Mouse (Mus musculus): ENCODE data around the gene 2310057J18Rik. TPM values are rescaled to one million over a fixed set of nuclear protein-coding genes. Genes with fewer than 3 reads are reported as not detected.
"Not testable (repeated sequence)": the region's sequence is repeated elsewhere in the genome, so short reads cannot be mapped to it uniquely, and the experiment has no call there.

Gene 2310057J18Rik
- polyA plus RNA-seq (2015; fragmentation: Nextera tagmentation; extraction: Ambion mirVana): not detected in 2 replicates

GRCm38 (mm10) chr10:28986203-28986602 is at the start of gene 2310057J18Rik:
Gene 2310057J18Rik, minus strand, starts transcription at chr10:28986303.
- Histone ChIP-seq H3K4me2 (replicated peaks) (no peak within 1 kb of the TSS), H3K4me3 (no peak within 1 kb of the TSS), H3K36me3 (no peaks in the 10 kb centered on the region), H3K27me3 (no peaks in the 10 kb centered on the region), H3K4me1 (no peaks in the 10 kb centered on the region), H3K9ac (no peak within 1 kb of the TSS), H3K27ac (no peak within 1 kb of the TSS), H3K9me3 (no peaks in the 10 kb centered on the region)
- no peak for ATAC-seq (ENCODE audit: low FRiP score, low read depth)
- 85% methylated on average over 3 of the region's 3 CpGs for WGBS

- not testable (repeated sequence) for H3K9me3 ChIP-seq, H3K27me3 ChIP-seq
Measured at GRCm38 (mm10) chr10:29029960-29030359, 43.9 kb upstream of the 2310057J18Rik start.

GRCm38 (mm10) chr10:29019496-29020270 is 33.6 kb upstream of the 2310057J18Rik start:
- Histone ChIP-seq H3K36me3 (no peaks in the 10 kb centered on the region), H3K9ac (no peak overlapping the region), H3K27me3 (no peaks in the 10 kb centered on the region), H3K4me2 (replicated peaks) (no peak overlapping the region), H3K4me3 (no peak overlapping the region), H3K4me1 (no peaks in the 10 kb centered on the region), H3K27ac (no peak overlapping the region), H3K9me3 (no peaks in the 10 kb centered on the region)
- 79% methylated on average over 7 of the region's 7 CpGs for WGBS
- no peak for ATAC-seq (ENCODE audit: low FRiP score, low read depth)

More at GRCm38 (mm10) chr10:29029960-29030359, 43.9 kb upstream of the 2310057J18Rik start:
- H3K4me1 ChIP-seq; H3K36me3 ChIP-seq; ATAC-seq (ENCODE audit: low FRiP score, low read depth); H3K9ac ChIP-seq; H3K4me2 ChIP-seq (replicated peaks); H3K4me3 ChIP-seq; H3K27ac ChIP-seq: not testable (repeated sequence)
- WGBS: 91% methylated on average over 10 of the region's 20 CpGs

GRCm38 (mm10) chr10:28997776-28998175 is 11.7 kb upstream of the 2310057J18Rik start:
- Histone ChIP-seq H3K27me3 (no peaks in the 10 kb centered on the region), H3K4me3 (no peak overlapping the region)
- no peak for ATAC-seq (ENCODE audit: low FRiP score, low read depth)

GRCm38 (mm10) chr10:28988990-28989389 is 2.9 kb upstream of the 2310057J18Rik start:
- no peaks in the 10 kb centered on the region for H3K9me3 ChIP-seq
- H3K4me3 ChIP-seq: no peak overlapping the region
- 76% methylated on average over 2 of the region's 2 CpGs for WGBS
- H3K27ac ChIP-seq: no peak overlapping the region
- no peaks in the 10 kb centered on the region for H3K27me3 ChIP-seq
- H3K4me2 ChIP-seq (replicated peaks): no peak overlapping the region
- ATAC-seq (ENCODE audit: low FRiP score, low read depth): no peak
- H3K4me1 ChIP-seq: no peaks in the 10 kb centered on the region
- H3K9ac ChIP-seq: no peak overlapping the region
- no peaks in the 10 kb centered on the region for H3K36me3 ChIP-seq

More at GRCm38 (mm10) chr10:28997776-28998175, 11.7 kb upstream of the 2310057J18Rik start:
- Histone ChIP-seq H3K9me3 (no peaks in the 10 kb centered on the region), H3K4me1 (no peaks in the 10 kb centered on the region), H3K36me3 (no peaks in the 10 kb centered on the region), H3K9ac (no peak overlapping the region), H3K27ac (no peak overlapping the region), H3K4me2 (replicated peaks) (no peak overlapping the region)

- Histone ChIP-seq H3K36me3 (no peaks in the 10 kb centered on the region), H3K4me1 (no peaks in the 10 kb centered on the region), H3K9me3 (no peaks in the 10 kb centered on the region), H3K4me2 (replicated peaks) (no peak overlapping the region), H3K27ac (no peak overlapping the region), H3K9ac (no peak overlapping the region), H3K4me3 (no peak overlapping the region), H3K27me3 (no peaks in the 10 kb centered on the region)
- ATAC-seq (ENCODE audit: low FRiP score, low read depth): no peak
- 87% methylated on average over 1 of the region's 1 CpGs for WGBS
Measured at GRCm38 (mm10) chr10:28968189-28968588, 17.9 kb downstream of the 2310057J18Rik start.

- no peak overlapping the region for H3K4me2 ChIP-seq (replicated peaks)
- 47% methylated on average over 4 of the region's 4 CpGs for WGBS
- no peak overlapping the region for H3K9ac ChIP-seq
- no peak for ATAC-seq (ENCODE audit: low FRiP score, low read depth)
- H3K27ac ChIP-seq: no peak overlapping the region
- no peaks in the 10 kb centered on the region for H3K9me3 ChIP-seq
- no peaks in the 10 kb centered on the region for H3K4me1 ChIP-seq
- H3K4me3 ChIP-seq: no peak overlapping the region
- no peaks in the 10 kb centered on the region for H3K36me3 ChIP-seq
- H3K27me3 ChIP-seq: no peaks in the 10 kb centered on the region
Measured at GRCm38 (mm10) chr10:28955138-28955537, 31.0 kb downstream of the 2310057J18Rik start.

DNA sequence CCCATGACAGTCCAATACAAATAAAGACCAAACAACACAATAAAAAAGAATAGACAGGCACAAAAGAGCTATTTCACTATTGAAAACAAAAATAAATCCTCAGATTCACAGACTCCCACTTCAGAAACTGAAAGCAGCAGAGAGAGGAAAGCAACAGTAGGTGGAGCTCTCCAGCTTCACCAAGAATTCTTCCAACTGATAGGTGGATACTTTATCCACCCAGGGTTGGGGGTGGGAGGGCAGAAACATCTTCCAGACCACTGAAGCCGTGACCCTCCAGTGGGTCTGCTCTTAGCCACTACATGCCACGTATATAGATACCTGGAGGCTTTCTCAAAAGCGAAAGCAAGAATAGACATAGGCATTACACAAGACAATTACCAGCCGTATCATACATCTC is 31.6 kb downstream of the 2310057J18Rik start:
- H3K4me2 ChIP-seq (replicated peaks): no peak overlapping the region
- no peaks in the 10 kb centered on the region for H3K27me3 ChIP-seq
- no peaks in the 10 kb centered on the region for H3K9me3 ChIP-seq
- 64% methylated on average over 4 of the region's 4 CpGs for WGBS
- H3K4me3 ChIP-seq: no peak overlapping the region
- no peaks in the 10 kb centered on the region for H3K4me1 ChIP-seq
- H3K27ac ChIP-seq: no peak overlapping the region
- no peak for ATAC-seq (ENCODE audit: low FRiP score, low read depth)
- no peaks in the 10 kb centered on the region for H3K36me3 ChIP-seq
- H3K9ac ChIP-seq: no peak overlapping the region

Other genes with a start within 250 kb of the 2310057J18Rik start
- gene Soga3, start 157.5 kb upstream of the 2310057J18Rik start, polyA plus RNA-seq (2015; fragmentation: Nextera tagmentation; extraction: Ambion mirVana): 0.94 and 1.5 TPM in 2 replicates
- gene Gm49353, start 212.7 kb upstream of the 2310057J18Rik start, polyA plus RNA-seq (2015; fragmentation: Nextera tagmentation; extraction: Ambion mirVana): 0.65 TPM in 1 of 2 replicates, not detected in the other
- 0.80 and 1.0 TPM in 2 replicates for gene 9330159F19Rik, start 225.3 kb upstream of the 2310057J18Rik start, polyA plus RNA-seq (2015; fragmentation: Nextera tagmentation; extraction: Ambion mirVana)

All from limb, embryonic 13.5 days (tissue).